Mouse (Mus musculus): Measurements from ENCODE around the gene Fam57b.

DNA sequence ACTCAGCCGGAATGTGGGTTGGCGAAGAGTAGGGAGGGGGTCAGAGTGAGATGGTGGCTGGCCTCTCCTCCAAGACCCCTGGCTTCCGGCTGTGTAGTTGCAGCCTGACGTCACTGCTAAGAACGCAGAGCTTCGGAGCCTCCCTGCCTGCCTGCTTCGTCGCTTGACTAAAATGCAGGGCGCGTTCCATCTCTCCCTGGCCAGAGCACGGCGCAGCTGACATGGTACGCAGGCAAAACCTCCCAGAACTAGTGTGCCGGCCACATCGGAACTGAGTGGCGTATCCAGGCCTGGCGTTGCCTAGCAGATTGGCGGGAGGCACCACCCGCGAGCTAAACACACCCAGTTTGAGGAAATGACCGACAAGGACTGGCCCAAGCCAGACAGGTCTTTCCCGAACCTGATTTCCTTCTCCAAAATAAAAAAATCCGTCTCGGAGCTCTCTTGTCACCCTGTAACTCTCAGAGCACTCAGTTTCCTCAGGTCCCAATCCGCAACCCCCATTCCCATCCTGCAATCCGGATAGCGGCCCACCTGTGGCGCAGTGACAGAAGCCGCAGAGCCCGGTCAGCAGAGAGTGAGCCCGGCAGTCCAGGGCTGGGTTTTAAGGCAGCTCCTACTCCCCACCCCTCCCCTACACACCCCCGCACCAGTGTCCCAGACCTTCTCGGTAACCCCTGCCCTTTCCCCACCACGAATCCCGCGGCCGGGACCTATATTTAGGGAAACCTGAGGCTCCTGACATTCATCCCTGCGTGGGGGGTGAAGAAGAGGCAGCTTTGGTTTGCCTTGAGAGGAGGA, 2.2 kb downstream of the Fam57b start:
- no peak for TF ChIP-seq GATA1 (IDR thresholded peaks at IDR 0.05; ENCODE audit: borderline replicate concordance, low read length)
- TF ChIP-seq CTCF (IDR thresholded peaks at IDR 0.05; ENCODE audit: low read depth, low read length): no peak
- no peak for TF ChIP-seq POLR2AphosphoS5 (IDR thresholded peaks at IDR 0.05; ENCODE audit: insufficient replicate concordance, low read depth, low read length)
- TF ChIP-seq GATA2 (IDR thresholded peaks at IDR 0.05; ENCODE audit: borderline replicate concordance, low read depth, low read length): no peak

Measured in G1E (cell line).